Mouse (Mus musculus) E14TG2a.4 (cell line): Measurements from ENCODE around the gene Mki67.

Experiments
- CTCF ChIP-seq: conservative IDR thresholded peaks from 2 replicates; pipeline ENCODE4 v1.5.1; 2014; ENCODE audit warnings: low read length
- NANOG ChIP-seq: IDR thresholded peaks from 2 replicates; pipeline ENCODE4 v1.6.1; 2014; ENCODE audit warnings: borderline replicate concordance, low read length, mixed read lengths

GRCm38 (mm10) chr7:135747072-135747471 lies 30.9 kb upstream of the Mki67 start:
- TF ChIP-seq CTCF: no peak
- TF ChIP-seq NANOG: no peak
